Mouse (Mus musculus) WW6 (cell line): ENCODE results near the gene Enpp1.

Experiments used
- DNase-seq: peaks from one replicate; pipeline ENCODE4 v3.0.0-alpha.2; 2013; ENCODE audit warnings: low read depth, low spot score

The Enpp1 gene

DNA sequence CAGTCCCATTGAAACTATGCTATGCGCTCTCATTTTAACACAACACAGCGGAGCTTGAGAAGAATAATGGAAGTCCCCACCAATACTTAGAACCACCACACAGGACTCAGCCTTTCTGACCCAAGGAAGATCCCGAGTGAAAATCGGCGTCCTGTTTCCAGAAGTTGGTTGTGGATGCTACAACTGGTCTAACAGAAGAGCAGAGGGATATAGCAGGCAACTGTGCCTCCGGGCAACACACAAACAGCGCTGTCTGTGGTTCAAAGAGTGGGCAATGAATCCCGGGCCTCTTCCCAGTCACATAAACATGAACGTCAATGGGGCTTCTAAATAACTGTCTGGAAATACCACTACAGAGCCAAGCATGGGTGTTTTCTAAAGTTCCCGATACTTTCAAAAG lies 888 bp downstream of the Enpp1 start:
- DNase-seq = no peak

DNA sequence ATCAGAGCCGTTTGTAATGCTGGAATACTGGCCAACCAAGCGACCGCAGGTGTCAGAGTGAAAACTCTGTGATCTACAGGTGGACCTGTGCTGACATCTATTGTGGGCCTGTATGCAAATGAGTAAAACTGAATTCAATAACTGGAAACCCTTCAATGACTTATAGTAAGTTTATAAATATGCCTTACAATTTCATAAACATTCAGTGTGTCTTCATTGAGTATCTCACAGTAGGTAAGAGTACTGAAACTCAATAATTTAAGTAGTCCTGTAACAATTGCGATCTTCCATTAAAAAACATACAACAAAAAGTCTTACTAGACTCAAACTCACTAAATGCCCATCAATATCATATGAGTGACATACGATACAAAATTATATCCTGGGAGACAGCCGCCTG lies 1.6 kb downstream of the Enpp1 start:
- no peak for DNase-seq

DNA sequence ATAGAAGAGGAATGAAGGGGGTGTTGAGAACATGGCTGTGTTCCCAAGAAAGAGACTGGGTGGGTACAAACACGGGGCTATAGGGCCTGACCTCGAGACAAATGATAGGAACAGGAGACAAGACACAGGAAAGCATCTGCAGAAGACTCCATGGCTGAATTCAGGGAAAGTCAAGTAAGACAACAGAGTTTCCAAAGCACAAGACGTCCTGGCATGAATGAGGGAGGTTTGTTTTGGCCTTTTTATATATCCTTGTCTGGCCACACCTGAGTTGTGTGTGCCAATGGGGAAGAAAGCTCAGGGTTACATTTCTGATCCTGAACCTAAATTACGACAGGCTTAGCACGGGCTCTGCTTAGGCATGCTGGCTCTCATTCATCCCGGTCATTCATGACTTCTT lies 4.2 kb downstream of the Enpp1 start:
- DNase-seq = no peak

DNA sequence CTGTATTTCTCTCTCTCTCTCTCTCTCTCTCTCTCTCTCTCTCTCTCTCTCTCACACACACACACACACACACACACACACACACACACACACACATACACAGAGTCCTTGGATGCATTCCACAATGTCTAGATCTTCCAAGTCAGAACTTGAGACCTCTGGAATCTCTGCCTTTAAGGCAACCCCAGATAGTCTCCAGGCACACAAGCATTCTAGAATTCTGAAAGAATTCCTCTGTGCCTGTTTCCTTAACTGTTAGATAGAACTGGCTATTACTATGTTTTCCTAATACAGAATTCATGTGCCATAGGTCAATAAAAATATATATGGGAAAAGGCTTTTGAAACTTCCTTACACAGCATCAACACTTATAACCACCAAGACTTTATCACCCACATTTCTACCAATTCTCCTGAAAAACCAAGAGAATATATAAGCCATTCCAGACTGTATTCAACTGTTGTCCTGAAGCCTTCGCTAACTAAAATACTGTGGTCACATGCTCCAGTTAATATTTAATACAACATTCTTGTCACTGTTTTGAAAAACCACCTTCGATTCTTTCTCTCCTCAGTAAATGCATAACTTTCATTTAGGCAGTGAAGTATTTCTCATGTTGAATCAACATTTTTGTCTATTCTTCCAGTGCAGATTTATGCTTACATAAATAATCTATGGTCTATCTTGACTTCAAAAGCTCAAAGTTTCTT lies 5.4 kb downstream of the Enpp1 start:
- no peak for DNase-seq

DNA sequence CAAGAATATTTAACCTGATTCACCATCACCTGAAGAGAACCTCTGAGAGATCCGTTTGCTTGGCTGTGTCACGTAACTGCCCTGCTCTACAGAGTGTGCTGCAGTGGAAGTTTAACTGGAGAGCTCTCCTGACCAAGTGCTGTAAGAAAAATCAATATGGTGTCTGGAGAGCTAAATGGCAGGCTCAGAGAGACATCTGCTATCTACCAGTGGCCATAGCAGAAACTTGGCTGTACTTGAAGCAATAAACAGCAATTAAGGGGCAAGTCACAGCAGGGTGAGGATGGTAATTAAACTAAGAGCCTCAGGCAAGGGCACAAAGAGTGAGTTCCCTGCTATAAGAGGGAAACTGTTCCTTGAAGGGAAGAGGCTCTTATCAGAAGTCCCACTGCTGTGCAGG lies 9.3 kb downstream of the Enpp1 start:
- no peak for DNase-seq

DNA sequence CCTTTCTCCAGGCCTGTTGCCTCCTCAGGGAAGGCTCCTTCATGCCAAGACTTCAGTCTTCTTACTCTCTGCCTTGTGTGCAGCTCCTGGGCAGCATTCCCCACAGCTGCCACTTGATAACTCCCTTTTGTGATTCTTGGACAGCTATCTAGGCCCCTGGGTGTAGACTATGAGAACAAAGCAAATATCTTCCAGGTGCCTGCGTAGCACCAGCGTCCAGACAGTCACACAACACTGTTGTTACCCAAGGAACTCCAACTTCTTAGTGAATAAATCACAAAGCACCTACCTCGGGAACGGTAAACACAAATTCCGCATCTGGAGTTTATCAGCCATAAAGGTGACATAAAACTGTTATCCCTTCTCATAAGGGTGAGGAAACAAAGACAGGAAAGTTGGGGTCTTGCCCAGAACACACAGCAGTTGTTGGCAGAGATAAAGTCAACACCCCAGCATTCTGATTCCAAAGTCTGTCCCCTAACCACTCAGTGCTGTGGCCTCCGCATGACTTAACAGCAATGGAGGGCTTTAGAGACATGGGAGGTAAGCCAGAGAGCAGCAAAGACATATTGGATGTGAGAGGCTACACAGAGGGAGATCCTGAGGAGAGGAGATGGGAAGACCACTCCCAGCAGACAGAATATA lies 13.7 kb downstream of the Enpp1 start:
- no peak for DNase-seq

DNA sequence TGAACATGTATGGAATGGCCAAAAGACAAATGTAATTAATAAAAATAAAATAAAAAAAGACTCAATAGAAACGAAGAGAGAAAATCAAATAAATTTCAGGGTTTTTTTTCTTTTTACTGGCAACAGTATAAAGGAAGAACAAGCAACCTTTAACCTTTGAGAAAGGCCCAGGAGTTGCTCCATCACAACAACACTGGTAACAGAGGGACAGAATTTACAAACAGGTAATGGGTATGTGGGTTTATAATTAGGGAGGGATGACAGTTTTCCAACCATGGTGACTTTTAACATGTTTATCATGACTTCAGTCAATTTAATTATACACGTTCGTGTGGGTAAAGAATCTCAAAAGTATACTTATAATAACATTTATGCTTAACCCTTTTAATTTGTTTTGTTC lies 15.2 kb downstream of the Enpp1 start:
- DNase-seq = no peak

DNA sequence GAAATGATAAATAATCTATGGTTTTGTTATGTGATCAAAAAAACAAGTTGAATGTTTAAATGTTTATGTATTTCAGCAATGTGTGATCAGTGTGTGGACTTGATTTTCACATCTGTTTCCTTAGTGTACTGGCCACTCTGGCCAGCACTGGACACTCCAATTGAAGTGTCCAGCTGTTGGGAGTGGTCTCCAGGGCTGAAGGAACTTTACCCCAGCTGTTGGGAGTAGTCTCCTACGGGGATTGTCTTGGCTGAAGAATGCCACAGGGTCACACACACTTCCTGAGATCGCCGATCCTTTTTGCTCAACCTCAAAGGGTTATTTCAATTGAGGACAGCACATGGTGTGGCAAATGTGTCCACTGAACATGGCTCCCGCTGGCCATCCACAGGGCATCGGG lies 16.2 kb downstream of the Enpp1 start:
- DNase-seq = no peak

DNA sequence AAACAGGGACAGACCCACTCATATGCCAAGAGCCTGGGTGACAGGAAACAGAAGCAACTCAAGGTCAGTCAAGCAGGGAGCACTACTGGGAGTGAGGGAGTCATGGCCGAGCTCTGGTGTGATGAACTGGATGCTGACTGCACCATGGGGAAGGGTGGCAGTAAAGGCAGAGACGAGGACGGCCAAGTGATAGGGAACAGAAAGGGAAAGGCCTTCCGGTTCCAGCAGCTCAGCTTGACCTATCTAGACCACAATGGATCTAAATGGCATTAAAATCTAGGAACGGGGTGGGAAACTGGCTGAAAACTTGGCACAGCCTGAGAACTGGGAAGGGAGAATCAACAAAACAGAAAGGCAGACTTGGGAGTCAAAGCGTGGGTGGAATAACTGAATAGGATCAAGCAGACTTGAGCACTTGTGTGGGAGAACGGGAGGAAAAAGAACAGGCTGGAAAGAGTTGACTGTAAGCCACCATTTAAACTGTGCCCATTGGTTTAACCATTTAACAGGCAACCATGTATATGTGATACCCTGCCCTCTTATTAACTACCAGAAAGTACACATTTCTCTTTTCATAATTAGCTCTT lies 29.3 kb downstream of the Enpp1 start:
- no peak for DNase-seq

DNA sequence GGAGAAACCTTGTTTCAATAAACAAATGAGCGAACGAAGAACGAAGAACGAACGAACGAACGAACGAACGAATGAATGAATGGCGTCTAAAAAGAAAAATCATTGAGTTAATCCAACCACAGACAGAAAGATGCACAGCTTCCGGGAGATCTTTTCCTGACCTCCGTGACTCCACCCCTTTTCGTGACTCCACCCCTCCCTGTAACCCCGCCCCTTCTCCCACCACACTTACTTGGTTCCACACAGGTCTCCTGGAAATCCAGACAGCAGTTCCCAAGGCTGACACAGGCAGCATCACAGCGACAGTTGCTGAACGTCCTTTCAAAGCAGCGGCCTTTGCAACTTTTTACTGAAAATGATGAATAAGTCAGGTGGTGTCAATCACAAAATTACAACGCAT lies 34.3 kb downstream of the Enpp1 start:
- DNase-seq = peak; percentile 7

DNA sequence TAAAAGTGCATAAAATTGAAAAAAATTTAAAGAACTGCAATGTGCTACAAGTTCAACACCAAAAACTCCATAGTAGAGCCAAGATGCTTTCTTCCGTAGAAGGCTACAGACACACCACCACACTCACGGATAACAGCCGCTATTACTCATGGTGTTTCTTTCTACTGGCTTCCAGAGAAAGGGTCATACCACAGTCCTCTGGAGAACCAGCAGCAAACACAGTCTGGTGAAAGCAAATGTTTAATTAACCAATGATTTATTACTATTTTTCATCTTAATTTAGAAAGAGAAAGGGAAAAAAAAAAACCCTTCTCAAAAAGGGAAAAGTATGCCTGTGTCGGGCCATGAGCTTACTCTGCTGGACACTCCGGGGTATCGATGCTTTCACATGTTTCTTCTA lies 37.7 kb downstream of the Enpp1 start:
- no peak for DNase-seq

DNA sequence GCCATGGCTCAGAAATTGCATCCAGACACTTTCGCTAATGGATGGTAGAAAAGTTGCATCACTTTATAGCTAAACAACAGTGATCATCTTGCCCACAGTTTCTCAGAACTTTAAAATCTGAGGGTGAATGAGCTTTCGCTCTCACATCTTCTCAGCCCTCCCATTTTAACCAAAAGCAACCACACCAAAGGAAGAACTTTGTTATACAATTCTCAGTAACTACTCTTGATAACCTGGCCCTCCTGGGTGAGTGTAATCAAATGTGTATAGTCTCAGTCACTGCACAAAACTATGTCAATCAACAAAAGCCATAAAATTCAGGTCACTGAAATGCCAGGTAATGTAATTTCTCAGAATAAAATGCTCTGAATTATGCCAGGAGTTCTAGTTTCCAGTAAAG lies 39.0 kb downstream of the Enpp1 start:
- no peak for DNase-seq

DNA sequence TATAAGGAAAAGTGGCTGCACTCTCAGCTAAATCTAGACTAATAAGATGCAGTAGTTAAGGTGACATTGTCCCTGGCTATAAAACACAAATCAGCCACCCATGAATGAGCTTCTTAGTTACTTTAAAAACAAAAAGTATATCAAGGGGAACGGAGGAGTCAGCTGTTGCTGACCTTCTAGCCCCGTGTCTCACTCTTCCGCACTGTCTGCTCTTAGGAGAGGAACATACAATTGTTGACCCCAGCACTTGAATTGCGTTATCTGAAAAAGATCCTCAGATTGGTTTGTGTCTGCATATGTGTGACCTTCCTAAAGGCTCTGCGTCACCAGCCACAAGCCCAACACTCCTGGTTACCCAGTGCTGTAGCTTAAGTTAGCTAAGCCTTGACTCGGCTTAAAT lies 41.4 kb downstream of the Enpp1 start:
- no peak for DNase-seq

DNA sequence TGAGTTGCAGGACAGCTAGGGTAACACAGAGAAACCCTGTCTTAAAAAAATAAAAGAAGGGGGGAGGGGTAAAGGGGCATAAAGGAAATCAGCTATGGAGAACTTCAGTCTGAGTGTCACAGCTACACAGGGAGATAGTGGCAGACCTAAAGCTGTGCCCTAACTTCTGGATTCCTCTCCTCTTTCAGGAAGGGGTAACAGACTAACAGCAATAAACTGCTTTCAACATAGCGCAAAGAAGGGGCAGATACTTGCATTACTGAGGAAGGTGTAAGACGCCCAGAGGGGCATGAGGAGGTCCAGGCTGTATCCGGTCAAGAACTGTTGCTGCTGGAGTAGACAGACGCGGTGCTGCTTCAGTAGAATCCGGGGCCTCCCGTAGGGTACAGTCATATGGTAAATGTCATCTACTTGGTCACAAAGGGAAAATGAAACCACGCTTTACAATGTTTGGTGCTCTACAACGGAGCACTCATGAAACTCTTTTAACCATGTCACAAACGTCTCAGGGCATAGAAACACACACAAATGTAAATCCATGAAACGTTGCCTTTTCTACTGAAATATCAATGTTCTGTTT lies 60.9 kb downstream of the Enpp1 start:
- no peak for DNase-seq

DNA sequence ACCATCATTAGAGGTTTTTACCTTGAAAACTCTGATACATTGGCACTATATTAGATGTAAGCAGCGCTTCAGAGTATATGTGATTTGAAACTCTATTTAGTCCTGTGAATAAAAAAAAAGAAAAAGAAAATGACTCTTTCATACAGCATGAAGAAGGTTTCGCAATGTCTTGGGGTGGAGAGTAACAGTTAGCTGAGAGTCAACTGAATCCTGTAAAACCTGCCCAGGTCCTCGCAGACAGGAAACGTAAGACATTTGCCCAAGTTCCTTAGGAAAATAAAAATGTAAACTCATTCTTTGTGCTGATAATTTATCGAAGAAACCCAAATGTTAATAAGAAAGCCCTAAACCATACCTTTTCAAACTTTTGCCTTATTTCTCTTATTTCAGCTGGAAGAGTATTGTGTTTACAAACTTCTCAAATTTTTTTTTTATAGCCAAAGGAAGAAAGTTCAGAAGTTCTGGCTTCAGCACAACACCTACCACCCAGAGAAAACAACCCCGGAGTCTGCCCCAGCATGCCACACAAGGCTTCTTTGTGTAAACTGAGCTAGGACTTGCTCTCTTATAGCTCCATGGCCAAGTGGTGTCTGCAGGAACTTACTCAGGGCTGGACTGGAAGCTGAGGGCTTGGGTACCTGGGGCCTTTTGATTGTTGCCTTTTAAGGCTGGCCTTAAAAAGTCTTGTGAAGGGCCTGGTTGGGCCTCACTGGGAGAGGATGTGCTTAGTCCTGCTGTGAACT lies 63.8 kb downstream of the Enpp1 start:
- no peak for DNase-seq

DNA sequence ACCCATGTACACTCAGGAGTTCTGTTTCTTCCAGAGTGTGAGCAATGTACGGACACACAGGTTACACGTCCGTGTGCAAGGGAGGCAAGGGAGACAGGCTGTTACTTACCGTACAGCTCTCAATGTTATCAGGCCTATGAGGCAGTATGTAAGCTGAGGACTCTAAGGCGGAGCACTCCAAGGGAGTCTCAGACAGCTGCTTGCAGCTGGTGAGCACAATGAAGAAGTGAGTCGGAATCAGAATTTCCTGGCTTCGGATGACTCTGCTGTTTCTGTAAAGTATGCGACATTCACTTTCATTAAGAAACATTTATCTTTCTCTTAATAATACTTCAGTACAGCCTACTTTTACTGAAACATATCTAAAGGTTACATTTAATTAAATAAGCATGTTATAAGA lies 66.8 kb downstream of the Enpp1 start:
- no peak for DNase-seq

DNA sequence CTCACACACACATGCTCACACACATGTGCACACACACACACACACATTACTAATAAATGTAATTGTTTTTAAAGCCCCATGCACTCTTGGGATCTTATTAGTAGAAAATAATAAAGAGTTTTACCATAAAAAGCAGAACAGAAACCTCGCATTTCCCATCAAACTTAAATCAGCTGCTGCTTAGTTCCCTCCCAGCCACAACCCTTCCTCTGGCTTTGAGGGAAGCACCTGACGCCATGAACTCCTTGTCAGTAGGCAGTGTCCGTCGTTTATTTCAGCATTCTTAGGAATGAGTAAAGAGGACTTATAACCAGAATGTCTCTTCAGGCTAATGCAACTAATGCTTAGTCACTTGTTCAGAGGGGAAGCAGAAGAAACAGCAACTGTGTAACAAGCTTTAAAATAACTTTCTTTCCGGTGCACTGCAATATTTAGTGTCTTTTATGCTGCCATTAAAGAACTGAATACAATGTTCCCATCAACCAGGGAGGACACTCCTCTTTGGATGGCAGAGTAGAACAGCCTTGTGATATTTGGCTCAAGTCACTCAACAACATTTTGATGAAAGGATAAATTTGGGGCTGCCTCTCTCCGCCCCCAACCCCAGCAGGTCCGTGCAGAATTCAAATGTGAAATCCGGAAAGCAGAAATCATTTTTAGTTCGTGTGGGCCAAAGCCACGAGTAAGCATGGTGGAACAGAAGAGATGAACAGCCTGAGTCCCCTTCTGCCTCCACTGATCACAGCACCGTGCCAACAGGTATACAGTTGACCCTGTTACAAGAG lies 69.0 kb downstream of the Enpp1 start:
- no peak for DNase-seq

DNA sequence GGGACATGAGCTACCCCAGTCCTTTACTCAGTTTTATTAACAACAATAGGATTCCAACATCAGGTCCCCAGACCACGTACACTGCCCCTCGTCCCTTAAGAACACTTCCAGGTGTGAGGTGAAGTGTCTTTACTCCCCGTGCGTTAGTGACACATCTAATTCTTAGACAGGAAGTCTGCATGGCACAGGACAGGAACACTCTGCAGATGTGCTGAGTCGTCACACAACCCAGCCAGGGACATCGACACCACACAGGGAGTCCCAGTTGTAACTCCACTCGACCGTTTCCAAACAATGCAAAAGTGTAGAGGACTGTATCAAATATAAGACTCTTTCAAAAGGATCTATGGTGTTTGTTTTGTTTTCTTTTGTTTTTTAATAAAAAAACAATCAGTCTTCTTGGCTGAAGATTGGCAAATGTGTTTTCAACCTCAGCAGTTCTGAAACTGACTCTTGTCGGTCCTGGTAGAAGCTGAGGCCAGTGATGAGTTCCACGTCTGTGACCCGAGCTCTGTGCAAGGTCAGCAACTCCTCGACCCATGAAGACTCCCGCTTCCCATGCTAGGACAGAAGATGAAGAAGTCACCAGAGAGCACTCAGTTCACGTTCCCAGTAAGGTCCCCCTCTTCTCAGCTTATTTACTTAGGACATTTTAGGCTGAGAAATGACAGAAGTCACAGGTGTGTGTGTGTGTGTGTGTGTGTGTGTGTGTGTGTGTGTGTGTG lies 70.4 kb downstream of the Enpp1 start:
- DNase-seq = no peak

DNA sequence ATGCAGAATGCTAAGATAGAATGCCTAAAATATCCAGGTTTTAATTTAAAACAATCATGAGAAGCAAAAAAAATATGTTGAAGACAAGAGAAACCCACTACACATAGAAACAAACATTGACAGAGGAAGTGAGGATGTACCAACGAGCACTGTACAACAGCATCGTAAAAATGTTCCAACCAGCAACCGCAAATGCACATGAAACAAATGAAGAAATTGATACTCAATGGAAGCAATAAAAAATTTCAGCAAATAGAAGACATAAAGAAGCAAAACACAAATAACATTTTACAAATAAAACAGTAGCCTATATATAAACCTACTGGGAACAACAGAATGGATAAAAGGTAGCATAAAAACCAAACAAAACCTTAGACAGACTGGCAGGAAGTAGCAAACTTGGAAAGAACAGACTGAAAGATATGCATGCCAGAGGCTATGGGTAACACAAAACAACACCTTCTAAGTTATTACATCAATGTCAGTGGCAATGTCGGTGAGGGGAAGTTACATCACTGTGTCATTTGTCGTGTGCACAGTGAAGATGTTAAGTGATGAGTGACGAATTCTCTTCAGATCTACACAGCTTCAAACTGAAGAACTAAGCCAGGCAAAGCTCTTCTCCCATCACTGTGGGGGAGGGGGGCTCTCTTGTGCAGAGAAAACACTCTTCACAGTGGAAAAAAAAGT lies 71.6 kb downstream of the Enpp1 start:
- no peak for DNase-seq

DNA sequence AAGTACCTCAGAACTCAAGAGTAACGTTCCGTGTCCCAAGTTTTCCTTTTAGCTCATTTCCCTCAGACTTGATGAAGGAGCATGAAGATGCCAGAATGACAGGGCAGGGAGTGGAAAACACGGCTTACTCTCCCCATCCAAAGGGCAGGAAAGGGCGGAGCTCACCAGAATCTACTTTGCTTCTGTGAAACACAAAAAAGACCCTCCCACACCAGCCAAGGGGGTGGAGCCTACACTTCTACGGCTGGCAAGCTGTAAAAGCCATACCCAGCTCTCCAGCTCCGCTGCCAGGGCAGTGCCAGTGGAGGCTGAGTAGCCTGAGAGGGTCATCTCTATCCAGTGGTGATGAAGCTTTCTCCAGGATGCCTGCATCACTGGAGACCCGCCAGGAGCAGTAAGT lies 72.4 kb downstream of the Enpp1 start:
- DNase-seq = no peak
